Mouse (Mus musculus) embryonic fibroblast, embryonic 13.5 days (primary cell): Measurements from ENCODE around the gene Gm28047.

Experiments
- CTCF ChIP-seq: IDR thresholded peaks from 2 replicates; pipeline ENCODE4 v1.5.1; 2011; ENCODE audit warnings: mild to moderate bottlenecking, control low read depth, low read length, moderate library complexity, borderline replicate concordance; ENCODE audit not compliant: insufficient read depth
- POLR2A ChIP-seq: IDR thresholded peaks from 2 replicates; pipeline ENCODE4 v1.6.1; 2011; ENCODE audit warnings: low read depth, mild to moderate bottlenecking, control low read depth, low read length, moderate library complexity

- no peak for TF ChIP-seq CTCF
- no peak for TF ChIP-seq POLR2A
Observed at GRCm38 (mm10) chr15:102515261-102515660, 109.6 kb downstream of the Gm28047 start.
